Mouse (Mus musculus): ENCODE measurements around the gene Fmc1. TPM values are rescaled to one million over a fixed set of nuclear protein-coding genes. Genes with fewer than 3 reads are reported as not detected.

Fmc1 gene
- total RNA-seq, 4 experiments from 2014 or later: 45.1 to 62.4 (median 52.2) TPM

DNA sequence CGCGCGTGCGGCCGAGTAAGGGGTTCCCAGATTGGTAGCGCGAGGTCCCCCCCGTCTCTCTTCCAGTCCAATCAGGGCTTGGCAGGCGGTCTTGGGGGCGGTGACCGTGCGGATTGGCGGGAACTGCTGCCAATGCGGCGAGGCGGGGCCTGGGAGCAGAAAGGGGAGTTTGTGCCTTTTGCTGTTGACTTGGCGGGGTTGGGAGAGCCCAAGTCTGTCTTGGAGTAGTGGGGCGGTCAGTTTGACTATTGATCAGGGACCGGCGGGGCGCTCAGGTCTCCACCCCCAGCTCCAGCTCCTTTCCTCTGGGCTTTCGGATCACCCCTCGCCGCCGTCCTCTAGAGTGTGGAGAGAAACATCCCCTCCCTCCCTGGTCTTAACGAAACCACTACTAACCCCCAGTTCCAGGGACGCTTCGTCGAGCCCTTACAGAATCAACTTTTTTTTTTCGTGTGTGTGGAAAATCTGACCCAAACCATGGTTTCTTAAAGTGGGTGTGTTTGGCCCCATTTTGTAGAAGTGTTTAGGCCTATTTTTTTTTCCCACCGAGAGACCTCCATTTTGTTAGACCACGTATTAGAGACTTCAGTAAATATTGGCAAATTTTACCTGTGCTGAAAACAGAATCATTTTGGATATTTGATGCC, 18.8 kb downstream of the Fmc1 start:
- peak; percentile 93 to 95 for DNase-seq (ENCODE audit: low spot score in 2 of 2)

DNA sequence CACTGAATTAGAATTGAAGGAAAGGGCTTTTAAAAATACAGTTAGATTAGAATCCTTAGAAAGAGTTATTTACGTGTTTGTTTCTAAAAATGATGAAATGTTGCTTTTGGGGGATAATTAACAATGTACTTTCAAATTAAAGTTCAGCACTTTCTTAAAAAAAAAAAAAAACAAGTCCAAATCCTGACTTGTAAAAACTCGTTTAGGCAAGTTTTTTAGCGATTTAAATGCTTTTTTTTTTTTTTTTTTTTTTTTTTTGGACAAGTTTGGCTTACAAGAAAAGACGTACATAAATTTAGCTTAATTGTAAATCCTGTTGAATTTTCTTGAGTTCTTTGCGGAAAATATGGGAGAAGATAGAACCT, 19.3 kb downstream of the Fmc1 start:
- DNase-seq (ENCODE audit: low spot score in 2 of 2): no peak

DNA sequence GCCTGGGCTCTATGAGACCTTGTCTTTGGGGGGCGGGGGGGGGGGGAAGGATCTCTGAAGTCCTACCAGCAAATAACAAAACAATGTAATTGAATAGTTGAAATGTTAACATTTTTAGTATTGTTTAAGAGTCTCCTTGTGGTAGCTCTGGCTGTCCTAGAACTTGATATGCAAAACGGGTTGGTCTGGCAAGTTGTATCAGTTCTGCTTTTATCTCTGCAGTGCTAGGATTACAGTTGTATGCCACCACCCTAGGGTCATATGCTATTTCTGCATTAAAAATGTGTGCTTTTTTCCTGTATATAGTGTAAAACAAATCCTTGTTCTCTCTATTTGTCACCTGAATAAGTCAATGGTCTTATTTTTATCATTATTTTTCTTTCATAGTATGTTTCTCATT, 42.8 kb downstream of the Fmc1 start:
- no peak for DNase-seq (ENCODE audit: low spot score in 2 of 2)

DNA sequence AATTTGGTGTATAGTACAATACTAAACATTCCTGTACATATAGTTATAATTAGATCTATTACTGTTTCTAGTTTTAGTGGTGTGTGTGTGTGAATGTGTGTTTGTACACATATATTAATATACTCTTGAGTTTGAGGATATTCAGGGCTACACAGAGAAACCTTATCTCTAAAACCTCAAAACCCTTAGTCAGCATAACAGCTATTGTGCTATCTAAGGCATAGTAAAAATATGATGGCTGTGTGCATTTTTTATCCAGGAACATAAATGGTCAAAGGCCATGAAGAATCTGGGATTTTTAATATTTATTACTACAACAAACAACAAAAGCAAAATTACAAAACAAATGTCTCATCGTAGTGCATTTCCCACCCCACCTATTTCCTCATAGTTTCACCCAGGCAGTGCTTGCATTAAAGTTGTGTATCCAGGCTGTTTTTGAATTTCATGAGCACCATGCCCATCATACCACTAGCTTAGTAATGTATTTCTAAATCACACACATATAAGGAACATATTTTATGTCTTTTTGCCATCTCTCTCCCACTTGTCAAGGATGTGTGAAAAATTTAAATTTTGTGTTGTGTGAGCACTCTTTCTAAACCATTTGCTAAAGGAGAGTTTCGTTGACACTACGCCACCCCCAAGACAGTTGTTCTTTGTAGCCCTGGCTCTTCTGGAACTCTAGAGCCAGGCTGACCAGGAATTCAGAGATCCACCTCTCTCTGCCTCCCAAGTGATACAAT, 47.0 kb downstream of the Fmc1 start:
- no peak for DNase-seq (ENCODE audit: low spot score in 2 of 2)

DNA sequence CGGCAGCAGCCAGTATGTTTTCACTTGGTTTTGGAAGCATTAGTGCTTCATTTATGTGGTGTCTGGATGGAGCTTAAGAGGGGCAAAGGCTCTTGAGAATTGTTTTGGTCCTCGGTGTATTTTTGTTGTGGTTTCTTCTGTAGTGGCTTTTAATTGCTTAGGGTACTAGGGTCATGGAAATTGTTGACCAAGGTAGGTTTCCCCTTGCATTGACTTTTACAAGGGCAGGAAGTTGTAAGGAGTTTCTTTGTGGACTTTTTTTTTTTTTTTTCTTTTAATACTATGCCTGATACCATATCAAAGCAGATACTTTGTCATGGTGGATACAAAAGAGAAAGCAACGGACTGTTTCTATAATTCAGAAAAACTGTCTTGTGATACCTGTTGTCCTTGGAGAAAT, 48.4 kb downstream of the Fmc1 start:
- no peak for DNase-seq (ENCODE audit: low spot score in 2 of 2)

Small RNA genes within 50 kb of the gene (microRNA-seq; reads per million reads assigned to microRNA genes)
- 0.21 to 0.44 reads per million in 2 experiments for gene Mir7670

Other genes starting within 250 kb of the Fmc1 start
- 1 to 10 TPM; 3.1 to 3.5 (median 3.4) TPM for gene Zc3hav1l, start 234.2 kb upstream of the Fmc1 start, total RNA-seq (2022)
- gene Zc3hav1, start 178.9 kb upstream of the Fmc1 start, total RNA-seq (2022): 1 to 10 TPM; 4.0 to 7.2 (median 5.6) TPM
- gene Ttc26, start 152.0 kb upstream of the Fmc1 start, total RNA-seq (2022): 10 to 100 TPM in 1 of 4 experiments, 1 to 10 TPM in 3; 8.1 to 11.8 (median 8.9) TPM
- 10 to 100 TPM; 52.8 to 66.8 (median 59.6) TPM for gene Ubn2, start 99.6 kb upstream of the Fmc1 start, total RNA-seq (2022)
- gene Luc7l2, start 17.8 kb downstream of the Fmc1 start, total RNA-seq (2022): 100 to 1,000 TPM; 175 to 178 (median 176) TPM
- gene Klrg2, start 103.7 kb downstream of the Fmc1 start, total RNA-seq (2022): under 1 TPM; 0.21 to 0.82 (median 0.46) TPM
- gene Clec2l, start 129.6 kb downstream of the Fmc1 start, total RNA-seq (2022): 10 to 100 TPM; 53.3 to 64.2 (median 57.4) TPM